Mouse (Mus musculus) bone marrow macrophage, adult 2 months (primary cell): ENCODE data around the gene Thada.

Source experiments
- CTCF ChIP-seq: IDR thresholded peaks from 2 replicates; pipeline ENCODE4 v1.5.1; 2012; ENCODE audit warnings: low read depth, mild to moderate bottlenecking, low read length, moderate library complexity
- POLR2A ChIP-seq: IDR thresholded peaks from 2 replicates; pipeline ENCODE4 v1.6.1; 2012; ENCODE audit warnings: mild to moderate bottlenecking, low read depth, low read length, borderline replicate concordance

- TF ChIP-seq POLR2A, result no peak
- no peak for TF ChIP-seq CTCF
Measured at GRCm38 (mm10) chr17:84233758-84234157, 232.2 kb downstream of the Thada start.
